Mouse (Mus musculus): ENCODE data around the gene Nr2c2ap. TPM values are rescaled to one million over a fixed set of nuclear protein-coding genes. Genes with fewer than 3 reads are reported as not detected.

The Nr2c2ap gene
- polyA plus RNA-seq, 1 experiment: 38.0 TPM

- H3K27me3 ChIP-seq (ENCODE audit: control insufficient read depth, insufficient read depth, low read length, poor library complexity, severe bottlenecking): no peaks in the 10 kb centered on the region
- no peaks in the 10 kb centered on the region for H3K36me3 ChIP-seq (ENCODE audit: control insufficient read depth, insufficient read depth, low read length, poor library complexity, severe bottlenecking)
- TF ChIP-seq EP300 (IDR thresholded peaks at IDR 0.05; ENCODE audit: insufficient read depth, low read depth, low read length) (no peak), POLR2A (IDR thresholded peaks at IDR 0.05; ENCODE audit: insufficient read depth, low read length) (peak; percentile 81)
- peaks cover 11% of the 10 kb centered on the region for H3K4me1 ChIP-seq (ENCODE audit: control insufficient read depth, insufficient read depth, low read length)
- H3K4me3 ChIP-seq (ENCODE audit: low read depth, low read length): peak overlapping the region; percentile 48
- H3K27ac ChIP-seq (ENCODE audit: insufficient read depth, low read length): no peak overlapping the region; the same call in 1 of the 2 replicates
- no peaks in the 10 kb centered on the region for H3K9me3 ChIP-seq (replicated peaks; ENCODE audit: control insufficient read depth, insufficient read depth, low read length, poor library complexity, severe bottlenecking)
- H3K9ac ChIP-seq (ENCODE audit: low read depth, poor library complexity, severe bottlenecking): peak overlapping the region; percentile 43
Observed at GRCm38 (mm10) chr8:70152537-70153257, 21.6 kb downstream of the Nr2c2ap start.

- Histone ChIP-seq H3K27ac (ENCODE audit: insufficient read depth, low read length) (no peak overlapping the region), H3K9me3 (replicated peaks; ENCODE audit: control insufficient read depth, insufficient read depth, low read length, poor library complexity, severe bottlenecking) (no peaks in the 10 kb centered on the region), H3K4me1 (ENCODE audit: control insufficient read depth, insufficient read depth, low read length) (peaks cover 2% of the 10 kb centered on the region), H3K36me3 (ENCODE audit: control insufficient read depth, insufficient read depth, low read length, poor library complexity, severe bottlenecking) (no peaks in the 10 kb centered on the region), H3K9ac (ENCODE audit: low read depth, poor library complexity, severe bottlenecking) (0 out of 2 replicates have a peak overlapping the region, but pooled peaks have one; percentile 0), H3K27me3 (ENCODE audit: control insufficient read depth, insufficient read depth, low read length, poor library complexity, severe bottlenecking) (no peaks in the 10 kb centered on the region), H3K4me3 (ENCODE audit: low read depth, low read length) (no peak overlapping the region)
- TF ChIP-seq EP300 (IDR thresholded peaks at IDR 0.05; ENCODE audit: insufficient read depth, low read depth, low read length): no peak
- no peak for TF ChIP-seq POLR2A (IDR thresholded peaks at IDR 0.05; ENCODE audit: insufficient read depth, low read length)
- TF ChIP-seq CTCF (IDR thresholded peaks at IDR 0.05; ENCODE audit: low read depth, low read length): no peak
Observed at GRCm38 (mm10) chr8:70157240-70157800, 26.2 kb downstream of the Nr2c2ap start.

GRCm38 (mm10) chr8:70158069-70158853 lies 27.1 kb downstream of the Nr2c2ap start:
- Histone ChIP-seq H3K4me1 (ENCODE audit: control insufficient read depth, insufficient read depth, low read length) (peaks cover 2% of the 10 kb centered on the region), H3K27me3 (ENCODE audit: control insufficient read depth, insufficient read depth, low read length, poor library complexity, severe bottlenecking) (no peaks in the 10 kb centered on the region), H3K36me3 (ENCODE audit: control insufficient read depth, insufficient read depth, low read length, poor library complexity, severe bottlenecking) (no peaks in the 10 kb centered on the region), H3K4me3 (ENCODE audit: low read depth, low read length) (peak overlapping the region; percentile 69), H3K27ac (ENCODE audit: insufficient read depth, low read length) (peak overlapping the region; percentile 33), H3K9ac (ENCODE audit: low read depth, poor library complexity, severe bottlenecking) (peak overlapping the region; percentile 78), H3K9me3 (replicated peaks; ENCODE audit: control insufficient read depth, insufficient read depth, low read length, poor library complexity, severe bottlenecking) (no peaks in the 10 kb centered on the region)
- TF ChIP-seq CTCF (IDR thresholded peaks at IDR 0.05; ENCODE audit: low read depth, low read length): no peak
- TF ChIP-seq EP300 (IDR thresholded peaks at IDR 0.05; ENCODE audit: insufficient read depth, low read depth, low read length): 0 out of 2 replicates have a peak, but pooled peaks have one; percentile 2

GRCm38 (mm10) chr8:70159211-70159610 lies 28.1 kb downstream of the Nr2c2ap start:
- no peak for TF ChIP-seq EP300 (IDR thresholded peaks at IDR 0.05; ENCODE audit: insufficient read depth, low read depth, low read length)
- no peak for TF ChIP-seq CTCF (IDR thresholded peaks at IDR 0.05; ENCODE audit: low read depth, low read length)
- TF ChIP-seq POLR2A (IDR thresholded peaks at IDR 0.05; ENCODE audit: insufficient read depth, low read length): no peak
- Histone ChIP-seq H3K36me3 (ENCODE audit: control insufficient read depth, insufficient read depth, low read length, poor library complexity, severe bottlenecking) (no peaks in the 10 kb centered on the region), H3K4me3 (ENCODE audit: low read depth, low read length) (peak overlapping the region; percentile 22)

GRCm38 (mm10) chr8:70160015-70160414 lies 28.9 kb downstream of the Nr2c2ap start:
- Histone ChIP-seq H3K36me3 (ENCODE audit: control insufficient read depth, insufficient read depth, low read length, poor library complexity, severe bottlenecking) (no peaks in the 10 kb centered on the region), H3K27me3 (ENCODE audit: control insufficient read depth, insufficient read depth, low read length, poor library complexity, severe bottlenecking) (no peaks in the 10 kb centered on the region), H3K9ac (ENCODE audit: low read depth, poor library complexity, severe bottlenecking) (peak overlapping the region; percentile 78), H3K4me3 (ENCODE audit: low read depth, low read length) (no peak overlapping the region), H3K9me3 (replicated peaks; ENCODE audit: control insufficient read depth, insufficient read depth, low read length, poor library complexity, severe bottlenecking) (no peaks in the 10 kb centered on the region), H3K27ac (ENCODE audit: insufficient read depth, low read length) (no peak overlapping the region), H3K4me1 (ENCODE audit: control insufficient read depth, insufficient read depth, low read length) (peaks cover 2% of the 10 kb centered on the region)
- no peak for TF ChIP-seq EP300 (IDR thresholded peaks at IDR 0.05; ENCODE audit: insufficient read depth, low read depth, low read length)
- TF ChIP-seq POLR2A (IDR thresholded peaks at IDR 0.05; ENCODE audit: insufficient read depth, low read length): no peak
- no peak for TF ChIP-seq CTCF (IDR thresholded peaks at IDR 0.05; ENCODE audit: low read depth, low read length)

More at GRCm38 (mm10) chr8:70159211-70159610, 28.1 kb downstream of the Nr2c2ap start:
- Histone ChIP-seq H3K4me1 (ENCODE audit: control insufficient read depth, insufficient read depth, low read length) (peaks cover 2% of the 10 kb centered on the region), H3K9me3 (replicated peaks; ENCODE audit: control insufficient read depth, insufficient read depth, low read length, poor library complexity, severe bottlenecking) (no peaks in the 10 kb centered on the region), H3K27ac (ENCODE audit: insufficient read depth, low read length) (peak overlapping the region; percentile 33; the same call in 1 of the 2 replicates), H3K9ac (ENCODE audit: low read depth, poor library complexity, severe bottlenecking) (peak overlapping the region; percentile 78), H3K27me3 (ENCODE audit: control insufficient read depth, insufficient read depth, low read length, poor library complexity, severe bottlenecking) (no peaks in the 10 kb centered on the region)
